Mouse (Mus musculus) E14TG2a.4 (cell line): ENCODE data around the gene Sipa1l1.

Source experiments
- CTCF ChIP-seq: conservative IDR thresholded peaks from 2 replicates; pipeline ENCODE4 v1.5.1; 2014; ENCODE audit warnings: low read length
- NANOG ChIP-seq: IDR thresholded peaks from 2 replicates; pipeline ENCODE4 v1.6.1; 2014; ENCODE audit warnings: borderline replicate concordance, low read length, mixed read lengths
- POU5F1 ChIP-seq: IDR thresholded peaks from 2 replicates; pipeline ENCODE4 v1.6.1; 2014; ENCODE audit warnings: low read length, borderline replicate concordance

DNA sequence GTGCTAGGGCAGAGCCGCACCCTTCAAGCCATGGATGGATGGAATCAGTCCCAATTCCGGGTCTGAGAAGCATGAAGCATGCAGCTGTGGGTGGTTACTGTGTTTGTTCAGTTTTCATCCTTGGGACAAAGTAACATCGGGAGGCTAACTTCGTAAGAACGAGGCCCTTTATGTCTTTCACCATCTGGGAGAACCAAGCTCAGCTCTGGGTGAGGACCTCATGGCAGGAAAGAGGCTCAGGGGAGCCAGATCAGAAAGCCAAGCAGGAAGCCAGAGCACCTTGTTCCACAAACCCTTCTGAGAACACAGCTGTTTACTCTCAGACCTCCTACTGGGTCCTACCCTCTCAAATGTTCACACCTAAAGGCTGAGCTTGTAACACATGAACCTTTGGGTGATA lies 330.6 kb downstream of the Sipa1l1 start:
- TF ChIP-seq CTCF (no peak), POU5F1 (no peak), NANOG (no peak)
